8 mouse cellular contexts compared by ENCODE assay signal in the genomic region with DNA sequence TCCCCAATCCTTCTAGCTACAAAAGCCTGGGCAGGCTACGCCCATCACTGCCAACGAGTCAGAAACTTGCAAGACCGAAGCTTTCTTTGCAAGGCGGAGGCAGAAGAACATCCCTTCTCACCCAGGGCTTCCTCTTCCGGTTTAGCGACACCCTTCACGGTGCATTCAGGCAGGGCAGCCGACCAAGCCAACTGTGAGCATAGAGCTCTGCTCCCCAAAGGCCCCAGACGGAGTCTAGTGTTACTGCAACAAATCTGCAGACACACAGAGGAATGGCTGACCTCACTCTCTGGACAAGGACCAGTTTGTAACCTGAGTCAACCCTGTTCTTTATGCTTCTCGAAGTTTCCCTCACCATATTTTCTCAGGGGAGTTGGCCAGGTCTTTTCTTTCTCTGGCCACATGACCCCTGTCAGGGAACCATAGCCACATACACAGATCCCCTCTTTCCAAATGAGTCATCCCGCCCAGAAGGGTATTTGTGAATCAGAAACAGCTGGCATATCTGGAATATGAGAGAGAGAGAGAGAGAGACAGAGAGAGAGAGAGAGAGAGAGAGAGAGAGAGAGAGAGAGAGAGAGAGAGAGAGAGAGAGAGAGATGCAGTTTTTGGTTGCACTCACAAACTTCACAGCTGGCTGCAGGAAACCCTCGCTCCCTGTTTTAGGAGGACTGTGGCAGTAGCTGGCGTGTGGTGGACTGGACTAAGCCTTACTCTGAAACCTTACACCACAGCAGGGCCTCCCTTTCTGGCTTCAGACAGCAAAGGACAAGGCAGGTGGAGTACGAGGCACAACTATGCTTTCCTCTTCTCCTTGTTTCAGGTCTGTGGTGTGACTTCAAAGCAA. TPM values are rescaled to one million over a fixed set of nuclear protein-coding genes. Genes with fewer than 3 reads are reported as not detected.
DNase-seq lines count a peak whose midpoint lies in the region; ATAC-seq and TF ChIP-seq lines count a peak whose summit lies in the region.
"Had no signal": no experiment of that assay in that cellular context is flagged by ENCODE, and none has a peak within 500 bp of the region (broad histone marks: within the 10 kb centered on the region; RNA-seq: fewer than 3 reads in every experiment).

No protein-coding gene starts in this region.

- H3K4me1 ChIP-seq in heart, embryonic 10.5 days, result peaks cover 54% of the 10 kb centered on the region
- peaks cover 7% of the 10 kb centered on the region for H3K4me1 ChIP-seq in midbrain, postnatal 0 days (ENCODE audit: insufficient read depth, low read length)

- WGBS in heart, embryonic 10.5 days, result 18% methylated on average over 14 of the region's 14 CpGs
- 32% methylated on average over 14 of the region's 14 CpGs for WGBS in midbrain, postnatal 0 days

- no peak for TF ChIP-seq POLR2A in brain, embryonic 14.5 days (IDR thresholded peaks at IDR 0.05; ENCODE audit: borderline replicate concordance, extremely low read depth, insufficient read depth, insufficient read length, poor library complexity, severe bottlenecking)

- DNase-seq in MN1 (ENCODE audit: low spot score), result peak; percentile 83
- DNase-seq in brain, embryonic 14.5 days (ENCODE audit: low read depth), result peak; percentile 46
- DNase-seq in heart, embryonic 10.5 days (ENCODE audit: low spot score), result peak; percentile 82
- DNase-seq in kidney, postnatal 10 days, result peak; percentile 69
- DNase-seq in midbrain, postnatal 0 days (ENCODE audit: low spot score), result peak; percentile 49
- DNase-seq in testis, postnatal 10 days (ENCODE audit: low spot score), result peak; percentile 64
- no peak for DNase-seq in left cerebral cortex, postnatal 14 days (ENCODE audit: low spot score in 2 of 2)

- H3K9me3 ChIP-seq in heart, embryonic 10.5 days, result no peaks in the 10 kb centered on the region
- H3K9me3 ChIP-seq in midbrain, postnatal 0 days (ENCODE audit: low read length), result no peaks in the 10 kb centered on the region

- H3K27ac ChIP-seq in heart, embryonic 10.5 days, result peak overlapping the region; percentile 78
- H3K27ac ChIP-seq in midbrain, postnatal 0 days (ENCODE audit: low read depth, low read length), result no peak overlapping the region

- peaks cover 9% of the 10 kb centered on the region; the same call in 1 of the 2 replicates for H3K27me3 ChIP-seq in heart, embryonic 10.5 days (ENCODE audit: insufficient read depth, poor library complexity, severe bottlenecking)
- no peaks in the 10 kb centered on the region for H3K27me3 ChIP-seq in midbrain, postnatal 0 days (ENCODE audit: insufficient read depth, low read length)

- ATAC-seq in midbrain, postnatal 0 days (ENCODE audit: low FRiP score), result no peak

- TF ChIP-seq CTCF in brain, embryonic 14.5 days (IDR thresholded peaks at IDR 0.05; ENCODE audit: borderline replicate concordance, extremely low read depth, insufficient read depth, insufficient read length), result no peak
- TF ChIP-seq CTCF in midbrain, postnatal 0 days (IDR thresholded peaks at IDR 0.05), result no peak

- no peak overlapping the region for H3K4me2 ChIP-seq in midbrain, postnatal 0 days (ENCODE audit: low read depth, low read length, poor library complexity, severe bottlenecking)

- 0 out of 2 replicates have a peak, but pooled peaks cover 2% of the 10 kb centered on the region for H3K36me3 ChIP-seq in heart, embryonic 10.5 days
- no peaks in the 10 kb centered on the region for H3K36me3 ChIP-seq in midbrain, postnatal 0 days (ENCODE audit: insufficient read depth, low read length)

- H3K4me3 ChIP-seq in heart, embryonic 10.5 days, result peak overlapping the region; percentile 25
- H3K4me3 ChIP-seq in midbrain, postnatal 0 days (ENCODE audit: low read depth, low read length), result no peak overlapping the region

- no peak overlapping the region for H3K9ac ChIP-seq in midbrain, postnatal 0 days (replicated peaks; ENCODE audit: low read length, poor library complexity, severe bottlenecking)

- intact Hi-C loops in left cerebral cortex, postnatal 14 days (cut with DNase I), result no loop called here

RNA-seq across cellular contexts. Expression of a gene that starts 2.9 kb away (rescaled TPM):
- polyA plus RNA-seq in brain, embryonic 14.5 days (2012; rRNA removed), result 39.5 and 56.5 TPM in 2 replicates
- 96.0 and 107 TPM in 2 replicates for polyA plus RNA-seq in heart, embryonic 10.5 days (2016; fragmentation: Nextera tagmentation; extraction: Ambion mirVana)
- total RNA-seq in midbrain, postnatal 0 days (2014; rRNA removed), result 84.3 and 88.2 TPM in 2 replicates
- polyA plus RNA-seq in midbrain, postnatal 0 days (2015; fragmentation: Nextera tagmentation; extraction: Ambion mirVana), result 78.6 and 82.1 TPM in 2 replicates
- total RNA-seq in left cerebral cortex, postnatal 14 days (2021), result 10 to 100 TPM; 55.6 to 59.4 TPM

RNA-seq across cellular contexts. Expression of a gene that starts 44.5 kb away (rescaled TPM):
- 0.11 and 0.13 TPM in 2 replicates for polyA plus RNA-seq in brain, embryonic 14.5 days (2012; rRNA removed)
- polyA plus RNA-seq in heart, embryonic 10.5 days (2016; fragmentation: Nextera tagmentation; extraction: Ambion mirVana), result 0.05 TPM in 1 of 2 replicates, not detected in the other
- 0.28 TPM in 1 of 2 replicates, not detected in the other for total RNA-seq in midbrain, postnatal 0 days (2014; rRNA removed)
- 0.11 and 0.31 TPM in 2 replicates for polyA plus RNA-seq in midbrain, postnatal 0 days (2015; fragmentation: Nextera tagmentation; extraction: Ambion mirVana)
- total RNA-seq in left cerebral cortex, postnatal 14 days (2021), result under 1 TPM in 1 of 2 experiments, not detected in 1; 0.13 TPM
- total RNA-seq: left cerebral cortex, postnatal 10 days had no signal

Comparison
In these comparisons a context has a peak if more than half of its experiments do, and no peak if none do; other contexts are left out.
1. DNase-seq: peak in MN1 (single experiment), brain, embryonic 14.5 days (single experiment), heart, embryonic 10.5 days (single experiment), kidney, postnatal 10 days (single experiment), midbrain, postnatal 0 days (single experiment) and testis, postnatal 10 days (single experiment); none in left cerebral cortex, postnatal 14 days (0 of 2).